Mouse (Mus musculus): ENCODE measurements around the gene Treml2. TPM values are rescaled to one million over a fixed set of nuclear protein-coding genes. Genes with fewer than 3 reads are reported as not detected.
"Not testable (repeated sequence)": the region's sequence is repeated elsewhere in the genome, so short reads cannot be mapped to it uniquely, and the experiment has no call there.

Treml2 gene
- total RNA-seq, 2 experiments from 2014 or later = 0.10 to 0.11 TPM

DNA sequence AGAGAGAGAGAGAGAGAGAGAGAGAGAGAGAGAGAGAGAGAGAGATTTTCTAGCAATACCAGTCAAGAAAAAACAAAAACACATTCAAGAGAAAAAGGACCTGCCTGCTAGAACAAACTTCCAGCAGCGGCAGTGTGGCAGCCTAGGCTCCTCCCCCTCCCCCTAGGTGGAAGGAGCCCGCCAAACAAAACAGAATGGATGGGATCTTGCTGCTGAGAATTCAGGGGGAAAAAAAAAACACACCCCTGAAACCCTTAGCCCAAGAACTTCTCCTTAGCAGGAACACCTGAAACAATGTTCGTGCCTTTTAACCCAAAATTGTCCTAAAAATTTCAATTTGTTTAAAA is 17.6 kb upstream of the Treml2 start:
- intact Hi-C loops (cut with DNase I; ENCODE audit: low total_unique reads) = no loop called here
- no peak for DNase-seq

- DNase-seq = no peak
- intact Hi-C loops (cut with DNase I; ENCODE audit: low total_unique reads) = no loop called here
These were observed 12.5 kb upstream of the Treml2 start for GRCm38 (mm10) chr17:48286765-48287164.

DNA sequence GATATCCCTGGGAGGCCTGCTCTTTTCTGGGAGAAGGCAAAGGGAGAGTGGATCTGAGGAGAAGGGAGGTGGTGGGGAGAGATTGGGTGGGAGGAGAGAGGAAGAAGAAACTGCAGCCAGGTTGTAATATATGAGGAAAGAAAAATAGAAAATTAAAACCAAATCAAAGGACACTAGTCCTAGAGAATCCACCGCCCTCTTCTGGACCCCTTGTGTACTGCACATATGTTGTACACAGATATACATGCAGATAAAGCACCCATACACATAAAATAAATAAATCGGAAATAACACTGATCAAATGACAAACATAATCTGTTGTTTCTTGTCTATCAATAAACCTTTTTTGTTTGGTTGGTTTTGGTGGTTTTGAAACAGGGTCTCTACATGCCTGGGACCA is 12.0 kb upstream of the Treml2 start:
- no peak for DNase-seq
- intact Hi-C loops (cut with DNase I; ENCODE audit: low total_unique reads) = no loop called here

GRCm38 (mm10) chr17:48293500-48294194 is 5.7 kb upstream of the Treml2 start:
- intact Hi-C loops (cut with DNase I; ENCODE audit: low total_unique reads) = no loop called here
- DNase-seq = no peak

GRCm38 (mm10) chr17:48299756-48300155 is 458 bp downstream of the Treml2 start:
- intact Hi-C loops (cut with DNase I; ENCODE audit: low total_unique reads) = no loop called here
- DNase-seq = no peak

- intact Hi-C loops (cut with DNase I; ENCODE audit: low total_unique reads) = no loop called here
- no peak for DNase-seq
These were observed 901 bp downstream of the Treml2 start for GRCm38 (mm10) chr17:48300199-48300598.

DNA sequence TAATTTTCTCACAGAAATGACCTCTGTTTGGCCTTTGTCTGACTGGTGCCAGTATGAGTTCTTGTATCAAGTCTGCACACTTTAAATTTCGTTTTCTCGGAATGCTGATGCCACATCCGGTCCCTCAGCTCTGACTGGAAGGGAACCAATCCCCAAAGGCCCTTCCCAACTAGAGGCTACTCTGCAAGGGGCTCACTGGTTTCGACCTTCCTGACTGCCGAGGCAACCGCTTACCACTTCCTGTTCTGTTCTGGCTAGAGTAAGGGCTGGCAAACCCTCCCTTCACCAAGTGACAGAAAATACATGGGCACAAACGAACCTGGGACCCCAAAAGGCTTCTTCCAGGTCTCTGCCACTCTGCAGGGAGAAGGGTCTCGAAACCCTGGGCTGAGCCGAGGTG is 1.6 kb downstream of the Treml2 start:
- intact Hi-C loops (cut with DNase I; ENCODE audit: low total_unique reads) = no loop called here
- no peak for DNase-seq

- intact Hi-C loops (cut with DNase I; ENCODE audit: low total_unique reads) = no loop called here
- no peak for DNase-seq
These were observed 2.5 kb downstream of the Treml2 start for GRCm38 (mm10) chr17:48301792-48302191.

GRCm38 (mm10) chr17:48312124-48312523 is 12.8 kb downstream of the Treml2 start:
- no peak for DNase-seq
- intact Hi-C loops (cut with DNase I; ENCODE audit: low total_unique reads) = no loop called here

DNA sequence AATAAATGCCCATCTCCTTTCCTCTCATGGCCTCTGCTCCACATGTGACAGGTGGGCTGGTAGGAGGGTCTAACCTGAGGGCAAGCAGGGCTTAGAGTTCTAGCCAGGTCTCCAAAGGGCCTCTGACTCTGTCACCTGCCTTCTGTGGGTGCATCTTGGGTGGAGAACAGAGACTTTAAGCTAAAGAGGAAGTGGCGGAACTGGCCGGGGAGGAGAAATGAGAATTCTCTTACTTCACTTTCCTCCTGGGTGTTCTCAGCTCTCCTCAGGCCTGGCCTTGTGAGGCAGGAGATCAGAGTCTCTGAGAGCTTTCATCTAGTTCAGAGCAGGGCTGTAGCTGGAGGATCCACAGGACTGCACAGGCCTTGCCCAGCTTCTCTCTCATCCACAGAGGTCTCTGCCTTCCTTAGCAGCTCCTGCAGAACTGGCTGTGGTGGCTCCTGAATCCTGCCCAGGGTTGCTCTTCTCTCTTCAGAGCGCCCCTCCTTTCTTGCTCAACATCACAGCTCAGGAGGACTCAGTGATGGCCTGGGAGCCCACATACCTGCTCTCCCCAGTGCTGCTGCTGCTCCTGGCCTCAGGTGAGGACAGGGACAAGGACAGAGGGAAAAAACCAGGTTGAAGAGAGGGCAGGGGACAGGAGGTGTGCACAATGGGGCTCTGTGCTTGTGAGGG is 16.7 kb downstream of the Treml2 start, which contains the start of gene B430306N03Rik:
TSS of gene B430306N03Rik (plus strand) at position 237 of the 675 bp plus-strand sequence.
- DNase-seq; intact Hi-C loops (cut with DNase I; ENCODE audit: low total_unique reads): not testable (repeated sequence)

DNA sequence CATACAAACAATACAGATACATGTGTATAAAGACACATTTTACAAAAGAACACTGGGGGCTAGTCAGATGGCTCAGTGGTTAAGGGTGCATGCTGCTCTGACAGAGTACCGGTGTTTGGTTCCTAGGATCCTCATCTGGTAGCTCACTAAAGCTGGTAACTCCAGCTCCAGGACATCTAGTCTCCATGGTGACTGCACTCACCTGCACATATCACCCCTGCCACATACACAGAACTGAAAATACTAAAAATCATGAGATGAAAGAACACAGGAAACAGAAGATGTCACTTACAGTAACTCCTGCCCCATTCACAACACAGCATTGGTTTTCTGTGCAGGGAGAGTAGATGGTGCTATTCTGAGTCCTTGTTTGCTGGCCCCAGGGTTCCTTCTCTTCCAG is 19.4 kb downstream of the Treml2 start:
- intact Hi-C loops (cut with DNase I; ENCODE audit: low total_unique reads) = no loop called here
- no peak for DNase-seq

GRCm38 (mm10) chr17:48321279-48321678 is 22.0 kb downstream of the Treml2 start:
- DNase-seq = no peak
- intact Hi-C loops (cut with DNase I; ENCODE audit: low total_unique reads) = no loop called here

- no peak for DNase-seq
- intact Hi-C loops (cut with DNase I; ENCODE audit: low total_unique reads) = no loop called here
These were observed 23.9 kb downstream of the Treml2 start for GRCm38 (mm10) chr17:48323236-48323635.

DNA sequence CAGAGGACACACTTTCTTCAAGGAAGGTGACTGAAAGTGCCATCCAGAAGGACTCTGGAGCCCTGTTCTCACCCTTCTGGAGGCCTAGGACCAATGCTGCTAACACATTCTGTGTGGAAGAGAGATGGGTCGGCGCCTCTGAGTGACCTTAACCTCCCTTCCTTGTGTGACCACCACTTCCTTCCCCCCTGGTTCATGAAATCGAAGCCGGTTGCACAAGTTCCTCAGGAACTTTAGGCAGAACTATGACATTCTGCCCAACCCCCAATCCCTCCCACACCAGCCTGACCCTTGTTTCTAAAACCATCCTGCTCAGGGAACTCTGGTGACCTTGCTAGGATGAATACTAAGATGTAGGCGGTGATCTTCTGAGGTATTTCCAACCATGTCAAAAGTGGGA is 25.0 kb downstream of the Treml2 start:
- no peak for DNase-seq
- intact Hi-C loops (cut with DNase I; ENCODE audit: low total_unique reads) = no loop called here

DNA sequence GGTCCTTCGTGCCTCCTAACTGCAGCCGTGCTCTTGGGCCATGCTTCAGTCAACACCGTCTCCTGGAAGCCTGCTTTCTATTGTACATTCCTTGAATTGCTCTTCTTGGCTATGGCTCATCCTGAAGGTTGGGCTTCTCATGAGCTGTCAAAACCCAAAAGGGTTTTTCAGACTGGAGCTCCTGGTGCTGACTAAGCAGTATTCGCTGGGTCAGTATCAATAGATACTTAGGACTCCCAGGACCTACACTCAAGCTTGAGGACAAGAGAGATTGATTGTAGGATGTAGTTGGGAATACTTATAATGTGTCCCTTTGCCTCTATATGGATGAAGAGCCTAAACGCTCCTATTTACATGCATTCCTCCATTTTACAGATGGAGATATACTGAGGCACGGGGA is 25.8 kb downstream of the Treml2 start:
- intact Hi-C loops (cut with DNase I; ENCODE audit: low total_unique reads) = no loop called here
- no peak for DNase-seq

GRCm38 (mm10) chr17:48325638-48326037 is 26.3 kb downstream of the Treml2 start:
- intact Hi-C loops (cut with DNase I; ENCODE audit: low total_unique reads) = no loop called here
- DNase-seq = no peak

DNA sequence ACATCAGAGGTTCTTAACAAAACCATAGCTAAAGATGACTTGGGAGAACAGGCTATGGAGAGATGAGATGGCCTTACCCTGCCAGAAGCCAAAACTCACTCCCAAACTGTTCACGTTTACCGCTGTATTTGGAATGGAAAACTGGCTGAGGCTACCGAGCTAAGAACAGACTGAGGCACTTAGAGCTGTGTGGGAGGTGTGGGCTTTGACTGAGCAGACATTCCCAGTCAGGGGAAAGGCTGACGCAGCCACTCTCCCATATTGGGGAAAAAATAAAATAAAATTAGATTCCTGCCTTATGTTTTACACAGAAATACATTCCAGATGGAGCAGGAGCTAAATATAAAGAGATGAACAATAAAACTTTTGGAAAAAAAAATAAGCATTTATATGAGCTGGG is 27.4 kb downstream of the Treml2 start:
- intact Hi-C loops (cut with DNase I; ENCODE audit: low total_unique reads) = no loop called here
- no peak for DNase-seq

GRCm38 (mm10) chr17:48332524-48332923 is 33.2 kb downstream of the Treml2 start:
- no peak for DNase-seq
- intact Hi-C loops (cut with DNase I; ENCODE audit: low total_unique reads) = no loop called here

DNA sequence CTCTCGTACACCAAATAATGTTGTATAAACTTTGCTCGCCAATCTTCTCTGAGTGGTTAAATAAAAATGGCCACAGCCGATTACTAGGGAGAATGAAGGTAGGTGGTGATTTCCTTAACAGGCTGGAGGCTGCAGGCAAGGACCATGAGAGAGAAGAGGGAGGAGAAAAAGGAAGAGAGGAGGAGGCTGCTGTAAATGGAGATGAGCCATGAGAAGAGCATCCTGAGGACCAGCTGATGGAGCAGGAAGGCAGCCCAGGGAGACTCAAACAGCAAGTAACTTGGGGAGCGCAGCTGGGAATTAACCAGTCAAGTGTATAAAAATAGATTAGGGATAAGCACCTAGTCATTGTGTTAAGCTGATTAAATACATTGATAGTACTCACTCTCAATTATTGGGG is 34.9 kb downstream of the Treml2 start:
- intact Hi-C loops (cut with DNase I; ENCODE audit: low total_unique reads) = no loop called here
- no peak for DNase-seq

DNA sequence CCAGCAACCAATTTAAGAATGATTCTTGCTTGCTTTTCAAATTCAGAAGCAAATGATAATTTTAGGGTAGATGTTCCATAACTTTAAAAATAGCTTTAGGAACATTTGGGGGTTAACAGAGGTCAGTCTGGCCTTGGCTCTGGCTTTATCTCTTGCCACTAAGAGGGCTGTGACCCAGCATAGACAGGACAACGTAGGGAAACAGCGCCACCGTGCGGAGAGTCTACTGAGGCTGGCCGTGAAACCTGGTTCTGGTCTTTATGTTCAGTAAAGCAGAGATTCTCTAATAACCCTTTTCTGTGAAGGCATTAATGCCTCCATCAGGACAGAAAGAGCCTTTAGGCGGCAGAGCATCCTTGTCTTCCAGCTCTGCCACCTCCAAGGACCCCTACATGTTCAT is 37.6 kb downstream of the Treml2 start:
- intact Hi-C loops (cut with DNase I; ENCODE audit: low total_unique reads) = no loop called here
- peak; percentile 80 for DNase-seq

DNA sequence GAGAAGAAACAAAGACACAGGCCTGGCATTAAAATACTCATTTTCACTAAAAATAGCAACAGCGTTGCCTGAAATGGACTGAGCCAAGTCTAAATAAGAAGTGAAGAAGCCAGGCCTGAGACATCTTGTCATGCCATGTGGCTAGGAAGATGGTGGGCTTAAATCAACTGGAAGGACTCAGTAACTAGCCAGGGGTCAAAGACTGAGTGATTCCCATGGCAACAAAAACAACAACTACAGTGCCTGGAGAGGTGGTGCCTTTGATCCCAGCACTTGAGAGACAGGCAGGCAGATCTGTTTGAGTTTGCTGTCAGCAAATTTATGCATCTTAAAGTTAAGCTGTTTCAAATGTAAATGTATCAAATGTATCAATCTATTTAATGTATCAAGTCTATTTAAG is 41.0 kb downstream of the Treml2 start:
- intact Hi-C loops (cut with DNase I; ENCODE audit: low total_unique reads) = loop anchor here (2.0 kb wide), 1 partner anchor 65 kb away; no protein-coding TSS in a partner anchor
- DNase-seq = no peak
